Mouse (Mus musculus) ES-E14 (cell line): ENCODE data around the gene Ercc4. TPM values are rescaled to one million over a fixed set of nuclear protein-coding genes. Genes with fewer than 3 reads are reported as not detected.

Source experiments
- DNase-seq: peaks from one replicate; pipeline ENCODE4 v3.0.0-alpha.2; 2013; ENCODE audit warnings: low read depth, low spot score
- H3K27ac ChIP-seq: 2 replicates; pipeline ENCODE4 v1.5.1; 2012; ENCODE audit warnings: low read depth, mild to moderate bottlenecking, low read length, moderate library complexity, mixed read lengths; ENCODE audit not compliant: poor library complexity, insufficient read depth, severe bottlenecking
- H3K36me3 ChIP-seq: 2 replicates; pipeline ENCODE4 v1.6.1; 2012; ENCODE audit warnings: mild to moderate bottlenecking, low read length, moderate library complexity, mixed read lengths; ENCODE audit not compliant: control insufficient read depth, poor library complexity, insufficient read depth, severe bottlenecking
- H3K4me1 ChIP-seq, 2 experiments: fragments of 150-350 bp in 1 of 2; sonication (generic) in 1 of 2; 2 replicates each; pipeline ENCODE4 v1.6.1; 2012; ENCODE audit warnings: low read length in 2 of 2, mild to moderate bottlenecking in 1 of 2, mixed read lengths in 1 of 2; ENCODE audit not compliant: control insufficient read depth in 2 of 2, insufficient read depth in 2 of 2, poor library complexity in 1 of 2
- H3K4me3 ChIP-seq, 2 experiments: fragments of 150-350 bp in 1 of 2; sonication (generic) in 1 of 2; 2 replicates each; pipeline ENCODE4 v1.5.1; 2012; ENCODE audit warnings: low read length in 2 of 2, low read depth in 1 of 2, mild to moderate bottlenecking in 1 of 2, mixed read lengths in 1 of 2; ENCODE audit not compliant: insufficient read depth in 1 of 2, poor library complexity in 1 of 2, severe bottlenecking in 1 of 2
- H3K9ac ChIP-seq: 2 replicates; pipeline ENCODE4 v1.6.1; 2012; ENCODE audit warnings: low read depth, mild to moderate bottlenecking, low read length, mixed read lengths; ENCODE audit not compliant: poor library complexity, insufficient read depth, severe bottlenecking
- H3K9me3 ChIP-seq: fragments of 150-350 bp; sonication (generic); 2 replicates; pipeline ENCODE4 v1.6.1; 2012; ENCODE audit warnings: low read depth, mild to moderate bottlenecking, low read length; ENCODE audit not compliant: control insufficient read depth, insufficient read depth
- CHD2 ChIP-seq: IDR thresholded peaks from 2 replicates; pipeline ENCODE4 v1.6.1; 2014; ENCODE audit warnings: mild to moderate bottlenecking, low read depth, low read length, inconsistent platforms
- HCFC1 ChIP-seq: IDR thresholded peaks from 2 replicates; pipeline ENCODE4 v1.6.1; 2012; ENCODE audit warnings: low read length, inconsistent platforms, borderline replicate concordance; ENCODE audit not compliant: insufficient read depth
- MAFK ChIP-seq: IDR thresholded peaks from 2 replicates; pipeline ENCODE4 v1.6.1; 2014; ENCODE audit warnings: mild to moderate bottlenecking, low read depth, low read length, inconsistent platforms; ENCODE audit not compliant: insufficient read depth
- ZC3H11A ChIP-seq: IDR thresholded peaks from 2 replicates; pipeline ENCODE4 v1.6.1; 2012; ENCODE audit warnings: low read depth, mild to moderate bottlenecking, inconsistent platforms, low read length, borderline replicate concordance
- ZNF384 ChIP-seq: IDR thresholded peaks from 2 replicates; pipeline ENCODE4 v1.6.1; 2012; ENCODE audit warnings: low read depth, low read length, inconsistent platforms
- in situ Hi-C, 2 experiments: fragments of 600-800 bp; cut with MboI; formaldehyde crosslinking; loops; one replicate each; pipeline ENCODE4 v1.15.1; 2025; ENCODE audit warnings: low sequenced_read_pairs in 2 of 2, inconsistent platforms in 1 of 2; ENCODE audit not compliant: unreplicated experiment in 2 of 2
- total RNA-seq: library from RNA; depleted of rRNA; stranded (reverse); fragments of 300-350 nt; gene quantifications from 2 replicates; pipeline ENCODE4 v1.2.3, GENCODE M21; 2012

The Ercc4 gene
- total RNA-seq, 1 experiment = 18.2 TPM

DNA sequence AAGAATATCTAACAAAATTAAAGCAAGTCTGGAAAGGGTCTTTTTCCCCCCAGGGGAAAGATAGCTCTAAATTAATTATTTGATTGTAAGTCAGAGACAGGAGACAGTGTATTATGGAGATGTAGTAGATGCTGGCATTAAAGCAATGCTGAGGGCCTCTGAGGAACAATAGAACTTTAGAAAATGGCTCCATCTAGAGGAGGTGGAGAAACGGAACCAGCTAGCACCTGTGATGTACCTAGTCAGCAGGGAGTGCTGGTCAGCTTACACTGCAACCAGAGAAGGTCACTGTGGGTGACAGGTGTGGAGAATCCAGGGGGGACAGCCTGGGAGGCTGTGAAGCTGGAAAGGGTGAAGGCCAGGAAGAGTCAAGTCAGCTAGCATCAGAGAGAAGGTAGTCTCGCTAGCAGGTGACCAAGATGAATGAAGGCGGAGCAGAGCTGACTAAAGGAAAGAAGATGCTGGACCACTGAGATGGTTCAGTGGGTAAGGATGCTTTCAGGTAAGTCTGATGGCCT, 48.7 kb downstream of the Ercc4 start:
- Histone ChIP-seq H3K9ac (no peak overlapping the region), H3K9me3 (no peaks in the 10 kb centered on the region), H3K4me3 (no peak overlapping the region), H3K4me1 (peaks cover 0 to 6% of the 10 kb centered on the region in 2 experiments; a peak in 1 of 4 replicates), H3K27ac (no peak overlapping the region), H3K36me3 (no peaks in the 10 kb centered on the region)
- no peak for DNase-seq
- in situ Hi-C loops = no loop called here
- TF ChIP-seq CHD2 (no peak), ZNF384 (no peak), HCFC1 (no peak), ZC3H11A (no peak)

DNA sequence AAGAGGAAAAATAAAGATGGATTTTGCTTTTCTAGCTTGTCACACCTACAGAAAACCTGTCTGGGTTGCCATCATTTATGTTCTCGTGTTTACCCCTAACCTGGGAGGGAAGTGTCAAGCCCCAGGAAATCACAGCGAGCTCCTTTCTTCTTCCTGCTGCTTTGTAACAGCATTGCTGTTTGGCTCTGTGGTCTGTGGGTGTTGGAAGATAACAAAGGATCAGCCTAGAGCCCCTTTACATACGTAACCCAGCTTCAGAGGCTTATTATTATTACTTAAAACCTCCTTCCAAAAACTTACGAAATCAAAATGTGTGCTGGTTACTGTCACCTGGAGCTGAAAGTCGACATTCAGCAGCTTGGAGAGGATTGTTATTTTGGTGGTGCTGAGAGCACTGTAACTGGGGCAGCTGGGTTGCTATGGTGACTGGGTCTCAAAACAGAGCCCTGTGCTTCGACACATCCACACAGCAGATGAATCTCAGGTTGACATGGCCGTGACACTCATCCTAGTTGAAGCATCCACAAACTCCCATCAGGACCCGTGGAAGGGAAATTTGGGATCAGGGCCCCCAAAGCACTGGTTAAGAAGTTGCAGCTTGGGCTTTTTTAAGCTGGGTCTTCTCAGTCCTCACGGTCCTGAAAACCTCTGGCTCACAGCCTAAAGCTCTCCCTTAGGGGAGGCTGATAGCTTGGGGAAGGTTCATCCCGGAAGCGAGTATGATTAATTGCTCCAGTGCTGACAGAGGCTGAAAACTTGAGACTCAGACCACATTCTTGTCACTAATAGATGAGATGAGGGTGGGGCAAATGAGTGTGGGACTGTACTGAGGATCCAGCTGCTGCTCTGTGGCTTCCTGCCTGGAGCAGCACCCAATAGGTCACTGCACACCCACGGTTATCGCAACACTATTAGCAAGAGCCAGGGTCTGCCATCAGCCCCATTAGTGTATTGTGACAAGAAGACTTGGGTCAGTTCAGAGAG, 49.7 kb downstream of the Ercc4 start:
- TF ChIP-seq HCFC1 = no peak
- TF ChIP-seq MAFK = no peak
- no peak for TF ChIP-seq CHD2
- TF ChIP-seq ZC3H11A = no peak
- TF ChIP-seq ZNF384 = no peak
- no peaks in the 10 kb centered on the region for H3K36me3 ChIP-seq
- peaks cover 0 to 6% of the 10 kb centered on the region in 2 experiments; a peak in 1 of 4 replicates for H3K4me1 ChIP-seq
- no peak for DNase-seq
- no peaks in the 10 kb centered on the region for H3K9me3 ChIP-seq
- in situ Hi-C loops = no loop called here
- no peak overlapping the region for H3K4me3 ChIP-seq
- H3K9ac ChIP-seq = no peak overlapping the region
- H3K27ac ChIP-seq = no peak overlapping the region

DNA sequence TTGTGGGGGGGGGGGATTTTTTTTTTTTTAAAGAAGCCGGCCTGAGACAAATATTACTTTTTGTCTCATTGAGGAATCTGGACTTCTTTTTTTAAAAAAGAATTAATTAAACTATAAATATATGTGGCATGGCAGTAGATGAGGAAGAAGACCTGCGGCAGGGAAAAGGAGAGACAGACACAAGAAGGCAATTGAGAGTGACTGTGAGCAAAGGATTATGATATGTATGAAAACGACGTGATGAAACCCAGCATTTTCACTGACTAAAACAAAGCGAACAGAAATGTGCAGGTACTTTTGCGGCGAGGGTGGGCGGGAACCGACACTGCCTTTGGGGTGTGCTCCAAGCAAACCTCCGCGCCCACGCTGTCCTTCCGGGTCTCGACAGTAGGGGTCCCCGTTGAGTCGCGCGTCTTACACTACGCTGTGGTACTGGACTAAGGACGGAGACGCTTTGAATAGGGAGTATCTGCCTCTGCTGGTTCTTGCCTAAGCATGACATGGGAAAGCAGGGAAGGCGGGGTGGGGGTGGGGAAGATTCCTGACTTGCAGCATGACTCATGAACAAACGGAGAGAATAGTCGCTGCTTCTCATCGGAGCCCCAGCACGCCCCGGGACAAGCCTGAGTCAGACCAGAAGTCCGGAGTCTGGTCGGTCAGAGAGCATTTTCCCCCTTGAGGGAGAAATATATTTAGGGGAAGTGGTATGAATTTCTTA, 50.6 kb downstream of the Ercc4 start:
- Histone ChIP-seq H3K4me3 (peak overlapping the region; percentile 31 to 38), H3K4me1 (peaks cover 0 to 6% of the 10 kb centered on the region in 2 experiments; a peak in 1 of 4 replicates), H3K9ac (peak overlapping the region; percentile 49; the same call in 1 of the 2 replicates), H3K36me3 (no peaks in the 10 kb centered on the region), H3K27ac (no peak overlapping the region), H3K9me3 (no peaks in the 10 kb centered on the region)
- DNase-seq = peak; percentile 93
- TF ChIP-seq MAFK (peak; percentile 94), CHD2 (peak; percentile 21; the same call in 1 of the 2 replicates), ZNF384 (no peak), ZC3H11A (peak; percentile 67; the same call in 1 of the 2 replicates), HCFC1 (no peak; the same call in 1 of the 2 replicates)
- in situ Hi-C loops = no loop called here

DNA sequence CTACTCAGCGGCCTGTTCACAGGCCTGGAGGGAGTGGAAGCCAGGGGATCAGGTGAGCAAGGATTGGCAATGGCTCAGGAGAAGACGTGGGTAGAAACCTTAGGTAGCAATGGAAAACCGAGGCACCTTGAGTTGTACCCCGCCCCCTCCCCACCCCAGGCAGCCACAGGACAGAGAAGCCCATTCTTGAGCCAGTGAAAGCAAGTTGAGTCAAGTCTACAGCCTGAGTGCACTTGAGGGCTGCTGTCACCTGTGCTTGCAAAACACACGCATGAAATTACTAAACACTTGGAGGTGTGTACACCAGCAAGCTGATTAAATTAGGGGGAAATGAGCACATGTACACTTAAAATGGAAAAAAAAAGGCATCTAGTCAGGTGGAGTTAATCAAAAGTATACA, 52.0 kb downstream of the Ercc4 start:
- in situ Hi-C loops = no loop called here
- Histone ChIP-seq H3K36me3 (no peaks in the 10 kb centered on the region), H3K4me3 (no peak overlapping the region), H3K27ac (no peak overlapping the region), H3K9me3 (no peaks in the 10 kb centered on the region), H3K9ac (no peak overlapping the region), H3K4me1 (peaks cover 0 to 6% of the 10 kb centered on the region in 2 experiments; a peak in 1 of 4 replicates)
- no peak for TF ChIP-seq CHD2
- TF ChIP-seq ZNF384 = no peak
- TF ChIP-seq MAFK = no peak
- no peak for TF ChIP-seq ZC3H11A
- no peak for DNase-seq
